19 mouse cellular contexts compared by ENCODE assay signal in the genomic region with DNA sequence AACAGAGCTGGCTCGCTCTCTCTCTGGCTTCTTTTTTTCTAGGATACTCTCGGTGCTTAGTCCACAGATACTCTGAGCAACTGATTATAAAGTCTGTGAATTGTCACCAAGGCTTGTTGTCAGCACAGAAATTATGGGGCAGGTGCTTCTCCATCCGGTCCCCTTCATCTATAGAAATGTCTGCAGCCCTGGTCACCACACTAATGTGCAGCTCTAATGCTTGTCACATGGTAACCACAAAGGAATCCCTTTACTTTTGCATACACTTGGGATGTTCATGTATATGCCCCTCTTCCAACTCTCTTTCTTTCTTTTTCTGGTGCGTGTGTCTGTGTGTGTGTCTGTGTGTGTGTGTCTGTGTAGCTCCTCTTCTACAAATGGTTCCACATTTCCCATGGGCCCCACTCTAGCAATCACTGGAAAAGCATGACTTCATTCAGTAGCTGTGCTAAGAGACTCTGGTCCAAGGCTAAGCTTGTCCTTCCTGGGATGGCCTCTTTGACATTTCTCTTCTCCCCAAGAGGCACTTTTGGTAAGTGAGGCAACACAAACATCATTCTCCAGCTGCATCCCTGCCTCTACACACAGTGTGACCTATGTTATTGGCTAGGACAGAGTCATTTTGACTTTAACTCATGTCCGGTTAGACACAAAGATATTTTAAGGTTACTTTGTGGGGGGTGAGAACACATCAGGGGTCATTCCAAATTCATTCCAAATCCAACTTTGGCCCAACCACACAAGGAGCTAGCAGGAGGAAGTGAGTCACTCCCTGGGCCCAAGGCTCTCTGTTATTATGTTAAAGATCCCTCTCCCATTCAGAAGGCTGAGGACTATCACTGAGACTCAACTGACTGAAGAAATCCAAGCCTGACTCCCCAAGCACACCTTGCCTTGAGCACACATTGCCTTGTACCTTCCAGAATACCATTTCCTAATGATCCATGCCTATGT.
DNase-seq lines count a peak whose midpoint lies in the region; ATAC-seq lines count a peak whose summit lies in the region.
"Had no signal": no experiment of that assay in that cellular context is flagged by ENCODE, and none has a peak within 500 bp of the region (broad histone marks: within the 10 kb centered on the region; RNA-seq: fewer than 3 reads in every experiment).

No protein-coding gene starts in this region.

- H3K4me3 ChIP-seq in heart, embryonic 11.5 days (ENCODE audit: low read depth, low read length): no peak overlapping the region
- no peak overlapping the region for H3K4me3 ChIP-seq in neural tube, embryonic 11.5 days (ENCODE audit: low read depth, low read length)
- H3K4me3 ChIP-seq in intestine, embryonic 16.5 days (ENCODE audit: low read length): no peak overlapping the region
- H3K4me3 ChIP-seq: forebrain, embryonic 15.5 days; heart, embryonic 13.5 days; hindbrain, embryonic 13.5 days; limb, embryonic 12.5 days; midbrain, embryonic 15.5 days had no signal

- 64% methylated on average over 5 of the region's 5 CpGs for WGBS in heart, embryonic 11.5 days (ENCODE audit: insufficient replicate concordance)
- 74% methylated on average over 5 of the region's 5 CpGs for WGBS in neural tube, embryonic 11.5 days
- 72% methylated on average over 5 of the region's 5 CpGs for WGBS in intestine, embryonic 16.5 days

- H3K27ac ChIP-seq in heart, embryonic 11.5 days (ENCODE audit: low read depth, low read length): no peak overlapping the region
- H3K27ac ChIP-seq in neural tube, embryonic 11.5 days (ENCODE audit: low read depth, low read length): no peak overlapping the region
- no peak overlapping the region for H3K27ac ChIP-seq in intestine, embryonic 16.5 days (ENCODE audit: low read length)
- H3K27ac ChIP-seq: forebrain, embryonic 15.5 days; hindbrain, embryonic 13.5 days; limb, embryonic 12.5 days; liver, embryonic 14.5 days; midbrain, embryonic 15.5 days had no signal

- H3K4me2 ChIP-seq in heart, embryonic 11.5 days: no peak overlapping the region
- no peak overlapping the region for H3K4me2 ChIP-seq in neural tube, embryonic 11.5 days (ENCODE audit: low read depth)
- no peak overlapping the region for H3K4me2 ChIP-seq in intestine, embryonic 16.5 days (ENCODE audit: low read depth, low read length)
- H3K4me2 ChIP-seq: forebrain, embryonic 15.5 days; heart, embryonic 13.5 days; hindbrain, embryonic 13.5 days; limb, embryonic 12.5 days; midbrain, embryonic 15.5 days had no signal

- H3K9ac ChIP-seq in heart, embryonic 11.5 days (ENCODE audit: low read depth, low read length): no peak overlapping the region
- no peak overlapping the region for H3K9ac ChIP-seq in neural tube, embryonic 11.5 days (ENCODE audit: low read length)
- H3K9ac ChIP-seq in intestine, embryonic 16.5 days (ENCODE audit: low read depth, low read length): no peak overlapping the region
- H3K9ac ChIP-seq: forebrain, embryonic 15.5 days; heart, embryonic 13.5 days; hindbrain, embryonic 13.5 days; limb, embryonic 12.5 days; liver, embryonic 14.5 days; midbrain, embryonic 15.5 days had no signal

- no peak for ATAC-seq in heart, embryonic 11.5 days (replicated peaks; ENCODE audit: insufficient number of reproducible peaks, low FRiP score, low TSS enrichment)
- peak; percentile 16; the same call in 1 of the 2 replicates for ATAC-seq in neural tube, embryonic 11.5 days (ENCODE audit: insufficient read depth, low FRiP score, low TSS enrichment)
- no peak for ATAC-seq in intestine, embryonic 16.5 days
- ATAC-seq: forebrain, embryonic 15.5 days; lung, postnatal 0 days; midbrain, embryonic 15.5 days had no signal

- no peaks in the 10 kb centered on the region for H3K9me3 ChIP-seq in heart, embryonic 11.5 days (replicated peaks; ENCODE audit: control insufficient read depth, low read length)
- no peaks in the 10 kb centered on the region for H3K9me3 ChIP-seq in neural tube, embryonic 11.5 days (ENCODE audit: control insufficient read depth, low read length)
- H3K9me3 ChIP-seq in intestine, embryonic 16.5 days (ENCODE audit: control insufficient read depth, low read length): no peaks in the 10 kb centered on the region
- H3K9me3 ChIP-seq: forebrain, embryonic 15.5 days; heart, embryonic 13.5 days; hindbrain, embryonic 13.5 days; limb, embryonic 12.5 days; midbrain, embryonic 15.5 days had no signal

- no peaks in the 10 kb centered on the region for H3K36me3 ChIP-seq in heart, embryonic 11.5 days (ENCODE audit: control insufficient read depth, insufficient read depth, low read length)
- no peaks in the 10 kb centered on the region for H3K36me3 ChIP-seq in neural tube, embryonic 11.5 days (ENCODE audit: control insufficient read depth, insufficient read depth, low read length)
- no peaks in the 10 kb centered on the region for H3K36me3 ChIP-seq in intestine, embryonic 16.5 days (ENCODE audit: control insufficient read depth, insufficient read depth, low read length)
- H3K36me3 ChIP-seq: forebrain, embryonic 15.5 days; heart, embryonic 13.5 days; hindbrain, embryonic 13.5 days; limb, embryonic 12.5 days; midbrain, embryonic 15.5 days had no signal

- peaks cover 9% of the 10 kb centered on the region for H3K4me1 ChIP-seq in heart, embryonic 11.5 days (ENCODE audit: control insufficient read depth, insufficient read depth, low read length)
- no peaks in the 10 kb centered on the region for H3K4me1 ChIP-seq in neural tube, embryonic 11.5 days (ENCODE audit: control insufficient read depth, insufficient read depth, low read length)
- no peaks in the 10 kb centered on the region for H3K4me1 ChIP-seq in intestine, embryonic 16.5 days (ENCODE audit: control insufficient read depth, insufficient read depth, low read length)
- H3K4me1 ChIP-seq: forebrain, embryonic 15.5 days; midbrain, embryonic 15.5 days had no signal

- peak; percentile 25 to 46 for DNase-seq in heart, adult 18-20 months
- DNase-seq in neural tube, embryonic 11.5 days (ENCODE audit: low spot score): no peak
- DNase-seq in neural tube, embryonic 10.5 days (ENCODE audit: extremely low spot score, low spot score): no peak
- DNase-seq in heart, adult 9 months (ENCODE audit: low spot score in 2 of 2): peak; percentile 34 to 56
- no peak for DNase-seq in adrenal gland, postnatal 14 days
- DNase-seq: adrenal gland, adult 2 months; cerebellum, adult 18-20 months; layer of hippocampus, adult 9-11 months; right cerebral cortex, postnatal 14 days; thymus, postnatal 25 days had no signal

- no peaks in the 10 kb centered on the region for H3K27me3 ChIP-seq in heart, embryonic 11.5 days (ENCODE audit: control insufficient read depth, insufficient read depth, low read length)
- H3K27me3 ChIP-seq in neural tube, embryonic 11.5 days (ENCODE audit: control insufficient read depth, insufficient read depth, low read length): no peaks in the 10 kb centered on the region
- H3K27me3 ChIP-seq in intestine, embryonic 16.5 days (replicated peaks; ENCODE audit: control insufficient read depth, insufficient read depth, low read length): no peaks in the 10 kb centered on the region
- H3K27me3 ChIP-seq: forebrain, embryonic 15.5 days; heart, embryonic 13.5 days; hindbrain, embryonic 13.5 days; limb, embryonic 12.5 days; midbrain, embryonic 15.5 days had no signal

Comparison
In these comparisons a context has a peak if more than half of its experiments do, and no peak if none do; other contexts are left out.
1. DNase-seq: peak in heart, adult 18-20 months (2 of 2) and heart, adult 9 months (2 of 2); none in neural tube, embryonic 11.5 days (single experiment), neural tube, embryonic 10.5 days (single experiment) and adrenal gland, postnatal 14 days (single experiment).